Mouse (Mus musculus) stomach, postnatal 0 days (tissue): ENCODE results near the gene Sulf2.

Experiments used
- CTCF ChIP-seq: IDR thresholded peaks from 2 replicates; pipeline ENCODE4 v1.5.1; 2016; ENCODE audit warnings: antibody characterized with exemption, low read depth, mild to moderate bottlenecking, moderate library complexity
- EP300 ChIP-seq: optimal IDR thresholded peaks from 2 replicates; pipeline ENCODE3; 2016; ENCODE audit warnings: antibody characterized with exemption

DNA sequence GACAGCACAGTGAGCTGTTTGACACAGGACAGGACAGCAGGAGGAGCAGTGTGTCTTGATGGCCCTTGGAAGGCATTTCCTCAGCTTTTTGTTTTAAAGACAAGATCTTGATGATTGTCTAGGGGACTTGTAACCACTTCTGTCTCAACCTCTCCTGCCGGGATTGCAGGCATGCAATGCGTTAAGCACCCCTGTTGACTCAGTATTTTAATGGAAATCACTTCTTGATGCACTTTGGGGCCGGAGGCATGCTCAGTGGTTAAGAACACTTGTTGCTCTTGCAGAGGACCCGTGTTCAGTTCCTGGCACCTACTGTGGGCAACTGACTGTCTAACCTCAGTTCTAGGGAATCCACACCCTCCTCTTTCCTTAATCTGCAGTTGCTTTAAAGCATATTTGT lies 89.0 kb downstream of the Sulf2 start:
- TF ChIP-seq CTCF = no peak
- TF ChIP-seq EP300 = no peak
